Mouse (Mus musculus): Measurements from ENCODE around the gene Cwc15.

Gene Cwc15

DNA sequence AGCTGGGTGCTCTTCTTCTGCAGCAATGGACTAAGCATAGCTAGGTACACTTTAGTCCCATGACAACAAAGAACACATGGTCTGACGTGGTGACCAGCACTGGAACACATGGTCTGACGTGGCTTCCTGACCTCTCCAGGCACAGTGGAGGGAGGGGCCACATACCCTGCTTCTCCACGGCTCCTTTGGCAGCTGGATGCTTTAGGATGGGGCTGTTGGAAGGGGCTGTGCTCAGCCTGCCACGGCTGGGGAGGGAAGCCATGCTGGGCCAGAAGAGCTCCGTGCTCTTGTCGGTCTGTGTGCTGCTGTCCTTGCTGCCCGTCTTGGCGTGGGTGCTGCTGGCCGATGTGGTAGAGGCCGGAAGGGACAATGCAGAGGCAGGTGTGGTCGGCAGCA, 47.9 kb downstream of the Cwc15 start:
- DNase-seq: no peak

DNA sequence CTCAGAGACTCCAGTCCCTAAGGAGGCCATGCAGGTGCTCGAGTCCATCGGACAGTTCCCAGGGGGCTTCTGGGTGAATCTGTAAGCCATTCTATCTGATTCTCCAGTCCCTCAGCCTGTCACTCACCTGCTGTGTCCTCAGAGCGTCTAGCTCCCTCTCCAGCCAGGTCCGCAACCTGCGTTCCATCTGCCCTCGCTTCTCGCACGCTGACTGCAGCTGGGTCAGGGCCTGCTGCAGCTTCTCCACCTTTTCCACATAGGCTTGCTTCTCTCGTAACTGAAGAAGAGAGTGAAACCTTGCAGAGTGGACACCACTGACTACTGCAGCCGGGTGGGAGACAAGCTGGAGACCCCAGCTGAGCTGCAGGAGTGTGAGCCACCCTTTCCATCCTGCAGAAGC, 57.9 kb downstream of the Cwc15 start:
- no peak for DNase-seq

DNA sequence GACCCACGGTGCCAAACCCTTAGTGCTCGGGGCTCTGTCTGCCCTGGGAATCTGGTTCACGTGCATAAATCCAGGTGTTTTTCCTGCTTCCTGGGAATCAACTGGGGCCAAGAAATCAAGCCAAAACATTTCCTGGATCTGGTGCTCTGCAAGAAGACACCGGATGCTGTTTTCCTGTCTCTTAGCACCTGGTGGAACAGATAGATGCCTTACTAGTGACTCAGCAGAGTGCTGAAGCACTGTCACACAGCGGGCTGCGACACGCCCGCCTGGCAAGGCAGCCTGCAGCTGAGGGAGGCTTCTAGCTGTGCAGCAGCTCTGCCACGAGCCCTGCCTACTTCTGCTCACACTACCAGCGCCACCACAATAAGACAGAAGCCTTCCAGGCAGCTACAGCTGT, 59.0 kb downstream of the Cwc15 start:
- DNase-seq: peak; percentile 50

DNA sequence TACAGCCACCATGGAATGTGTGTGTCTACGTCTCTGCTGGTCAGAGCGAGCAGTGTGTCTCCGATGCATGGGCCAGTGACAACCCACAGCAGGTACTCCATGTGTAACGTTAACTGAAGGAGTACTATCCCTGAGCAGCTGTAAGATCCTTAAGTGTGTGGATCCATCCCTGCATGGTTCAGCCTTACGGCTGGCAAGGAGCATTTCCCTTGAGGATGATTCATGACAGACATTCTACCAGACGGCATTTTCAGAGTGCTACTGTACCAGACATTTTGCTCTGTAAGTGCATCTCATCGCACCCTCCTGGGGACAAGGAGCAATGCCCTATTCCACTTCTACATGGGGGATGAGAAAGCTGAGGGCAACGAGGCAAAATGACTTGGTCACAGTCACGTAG, 59.6 kb downstream of the Cwc15 start:
- no peak for DNase-seq
